17 mouse cellular contexts compared by ENCODE assay signal in genomic region chr19:36792589-36792988, GRCm38 (mm10). TPM values are rescaled to one million over a fixed set of nuclear protein-coding genes. Genes with fewer than 3 reads are reported as not detected.
DNase-seq lines count a peak whose midpoint lies in the region; ATAC-seq and TF ChIP-seq lines count a peak whose summit lies in the region.
"Had no signal": no experiment of that assay in that cellular context is flagged by ENCODE, and none has a peak within 500 bp of the region (broad histone marks: within the 10 kb centered on the region; RNA-seq: fewer than 3 reads in every experiment).

No protein-coding gene starts in this region.

- TF ChIP-seq CTCF in kidney, adult 2 months (conservative IDR thresholded peaks at IDR 0.05; ENCODE audit: insufficient read depth, insufficient read length, low read depth, low read length): no peak

- no peak for TF ChIP-seq POLR2A in kidney, adult 2 months (IDR thresholded peaks at IDR 0.05; ENCODE audit: low read depth, low read length)

- H3K9me3 ChIP-seq in stomach, embryonic 15.5 days: no peaks in the 10 kb centered on the region
- H3K9me3 ChIP-seq: embryonic facial prominence, embryonic 10.5 days; limb, embryonic 13.5 days had no signal

- no peak overlapping the region for H3K27ac ChIP-seq in kidney, adult 2 months (ENCODE audit: insufficient read depth, low read depth, low read length)
- H3K27ac ChIP-seq in stomach, embryonic 15.5 days: no peak overlapping the region
- H3K27ac ChIP-seq: embryonic facial prominence, embryonic 10.5 days; heart, adult 2 months; left cerebral cortex, adult 2 months; limb, embryonic 13.5 days had no signal

- ATAC-seq in stomach, embryonic 15.5 days (ENCODE audit: insufficient read depth, low FRiP score, low read depth): 0 out of 2 replicates have a peak, but pooled peaks have one; percentile 33
- ATAC-seq: liver, postnatal 0 days had no signal

- WGBS in kidney, adult 2 months: 82% methylated on average over 8 of the region's 8 CpGs
- 76% methylated on average over 8 of the region's 8 CpGs for WGBS in stomach, embryonic 15.5 days

- DNase-seq in kidney, postnatal 10 days: peak; percentile 30
- DNase-seq in kidney, adult 2 months: no peak
- DNase-seq in MEL-GATA-1-ER (ENCODE audit: extremely low read depth, low read depth): peak; percentile 49
- peak; percentile 34 for DNase-seq in heart, postnatal 4 days
- DNase-seq in right cerebral cortex, postnatal 10 days (ENCODE audit: low spot score in 2 of 2): no peak
- no peak for DNase-seq in layer of hippocampus, postnatal 36 days
- DNase-seq in ovary, postnatal 14 days (ENCODE audit: low spot score): no peak
- DNase-seq: adrenal gland, postnatal 14 days; cerebellum, postnatal 14 days; liver, postnatal 0 days; thymus, adult 2 months had no signal

- H3K36me3 ChIP-seq in kidney, adult 2 months (ENCODE audit: control insufficient read depth, insufficient read depth, low read length): no peaks in the 10 kb centered on the region
- no peaks in the 10 kb centered on the region for H3K36me3 ChIP-seq in stomach, embryonic 15.5 days
- H3K36me3 ChIP-seq: embryonic facial prominence, embryonic 10.5 days; limb, embryonic 13.5 days had no signal

- no peak overlapping the region for H3K9ac ChIP-seq in stomach, embryonic 15.5 days
- H3K9ac ChIP-seq: liver, postnatal 0 days had no signal

- peaks cover 12% of the 10 kb centered on the region for H3K4me1 ChIP-seq in kidney, adult 2 months (ENCODE audit: control insufficient read depth, insufficient read depth, low read length)
- peaks cover 10% of the 10 kb centered on the region for H3K4me1 ChIP-seq in stomach, embryonic 15.5 days

- no peak overlapping the region for H3K4me2 ChIP-seq in stomach, embryonic 15.5 days
- H3K4me2 ChIP-seq: limb, embryonic 13.5 days had no signal

- no peaks in the 10 kb centered on the region for H3K27me3 ChIP-seq in kidney, adult 2 months (replicated peaks; ENCODE audit: control insufficient read depth, insufficient read depth, low read length)
- H3K27me3 ChIP-seq in stomach, embryonic 15.5 days (replicated peaks): no peaks in the 10 kb centered on the region
- H3K27me3 ChIP-seq: limb, embryonic 13.5 days had no signal

- no peak overlapping the region for H3K4me3 ChIP-seq in kidney, adult 2 months (ENCODE audit: insufficient read depth, low read depth, low read length)
- H3K4me3 ChIP-seq in stomach, embryonic 15.5 days (replicated peaks): no peak overlapping the region
- H3K4me3 ChIP-seq: embryonic facial prominence, embryonic 10.5 days; heart, adult 2 months; left cerebral cortex, adult 2 months; limb, embryonic 13.5 days had no signal

RNA-seq across cellular contexts. Expression of gene Tnks2, which starts 41.4 kb away (rescaled TPM):
- polyA plus RNA-seq in kidney, adult 2 months (2012; rRNA removed): 19.2 and 24.8 TPM in 2 replicates
- 100 to 1,000 TPM; 109 to 113 TPM for total RNA-seq in heart, postnatal 4 days (2021)
- 41.4 and 46.2 TPM in 2 replicates for polyA plus RNA-seq in stomach, embryonic 15.5 days (2015; fragmentation: Nextera tagmentation; extraction: Ambion mirVana)
- 100 to 1,000 TPM; 127 to 133 TPM for total RNA-seq in layer of hippocampus, postnatal 36 days (2021)

RNA-seq across cellular contexts. Expression of gene Ppp1r3c, which starts 56.1 kb away (rescaled TPM):
- 3.0 and 4.6 TPM in 2 replicates for polyA plus RNA-seq in kidney, adult 2 months (2012; rRNA removed)
- total RNA-seq in heart, postnatal 4 days (2021): 100 to 1,000 TPM in 1 of 2 experiments, 10 to 100 TPM in 1; 80.2 to 102 TPM
- polyA plus RNA-seq in stomach, embryonic 15.5 days (2015; fragmentation: Nextera tagmentation; extraction: Ambion mirVana): 20.8 and 22.0 TPM in 2 replicates
- total RNA-seq in layer of hippocampus, postnatal 36 days (2021): 10 to 100 TPM; 61.0 to 62.6 TPM
- total RNA-seq: monocyte, adult 5-6 weeks had no signal

Comparison
In these comparisons a context has a peak if more than half of its experiments do, and no peak if none do; other contexts are left out.
1. DNase-seq: peak in kidney, postnatal 10 days (single experiment), MEL-GATA-1-ER (single experiment) and heart, postnatal 4 days (single experiment); none in kidney, adult 2 months (single experiment), right cerebral cortex, postnatal 10 days (0 of 2), layer of hippocampus, postnatal 36 days (0 of 2) and ovary, postnatal 14 days (single experiment).